In the genomic region with DNA sequence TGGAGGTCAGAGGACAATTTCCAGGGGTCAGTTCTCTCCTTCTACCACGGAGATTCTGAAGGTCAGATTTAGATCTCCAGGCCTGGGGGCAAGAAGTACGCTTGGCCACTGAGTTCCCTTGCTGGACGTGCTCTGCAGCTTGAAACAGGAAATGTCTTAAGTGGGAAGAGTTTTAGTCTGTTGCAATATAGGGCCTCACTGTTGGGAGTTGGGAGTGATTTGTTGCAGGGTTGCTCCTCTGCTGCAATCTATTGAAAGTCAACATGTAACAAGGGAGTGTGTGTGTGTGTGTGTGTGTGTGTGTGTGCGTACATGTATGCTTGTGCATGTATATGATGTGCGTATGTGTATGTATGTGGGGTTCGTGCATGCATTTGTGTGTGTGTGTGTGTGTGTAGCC, we compare ENCODE assay signal across 25 mouse cellular contexts.
DNase-seq lines count a peak whose midpoint lies in the region; ATAC-seq lines count a peak whose summit lies in the region.
"Had no signal": no experiment of that assay in that cellular context is flagged by ENCODE, and none has a peak within 500 bp of the region (broad histone marks: within the 10 kb centered on the region; RNA-seq: fewer than 3 reads in every experiment).

No protein-coding gene starts in this region.

- H3K9ac ChIP-seq in hindbrain, embryonic 14.5 days: no peak overlapping the region
- H3K9ac ChIP-seq: embryonic facial prominence, embryonic 12.5 days; forebrain, embryonic 13.5 days; forebrain, embryonic 15.5 days; forebrain, postnatal 0 days had no signal

- H3K4me3 ChIP-seq in heart, embryonic 10.5 days: no peak overlapping the region
- H3K4me3 ChIP-seq in hindbrain, embryonic 14.5 days (replicated peaks; ENCODE audit: low read length): no peak overlapping the region
- H3K4me3 ChIP-seq: embryonic facial prominence, embryonic 10.5 days; embryonic facial prominence, embryonic 12.5 days; forebrain, embryonic 13.5 days; forebrain, embryonic 15.5 days had no signal

- H3K4me1 ChIP-seq in heart, embryonic 10.5 days: no peaks in the 10 kb centered on the region; the same call in 1 of the 2 replicates
- H3K4me1 ChIP-seq in hindbrain, embryonic 14.5 days (replicated peaks; ENCODE audit: control insufficient read depth, insufficient read depth, low read length): no peaks in the 10 kb centered on the region
- H3K4me1 ChIP-seq: embryonic facial prominence, embryonic 12.5 days; forebrain, embryonic 13.5 days; forebrain, embryonic 15.5 days had no signal

- no peaks in the 10 kb centered on the region for H3K36me3 ChIP-seq in heart, embryonic 10.5 days
- H3K36me3 ChIP-seq in hindbrain, embryonic 14.5 days (replicated peaks; ENCODE audit: control insufficient read depth, insufficient read depth): no peaks in the 10 kb centered on the region
- H3K36me3 ChIP-seq: embryonic facial prominence, embryonic 10.5 days; embryonic facial prominence, embryonic 12.5 days; forebrain, embryonic 15.5 days; G1E had no signal

- WGBS in heart, embryonic 10.5 days: 67% methylated on average over 6 of the region's 6 CpGs
- 90% methylated on average over 6 of the region's 6 CpGs for WGBS in hindbrain, embryonic 14.5 days

- peak; percentile 55 for DNase-seq in heart, adult 11 months
- no peak for DNase-seq in heart, embryonic 10.5 days (ENCODE audit: low spot score)
- DNase-seq in 416B (ENCODE audit: low read depth): peak; percentile 16
- no peak for DNase-seq in gastrocnemius, postnatal 4 days (ENCODE audit: low spot score in 2 of 2)
- DNase-seq in hindbrain, embryonic 14.5 days (ENCODE audit: low spot score): no peak
- DNase-seq: adrenal gland, adult 8-10 months; adrenal gland, postnatal 14 days; adrenal gland, postnatal 36 days; B cell, adult 2 months; cerebellum, adult 11-12 months; cerebellum, adult 2 months; cerebellum, adult 9-10 months; cerebellum, postnatal 10 days; cerebellum, postnatal 25 days; forebrain, postnatal 0 days had no signal

- H3K9me3 ChIP-seq in heart, embryonic 10.5 days: no peaks in the 10 kb centered on the region
- H3K9me3 ChIP-seq in hindbrain, embryonic 14.5 days (ENCODE audit: control insufficient read depth, low read length): no peaks in the 10 kb centered on the region
- H3K9me3 ChIP-seq: embryonic facial prominence, embryonic 10.5 days; embryonic facial prominence, embryonic 12.5 days; forebrain, embryonic 13.5 days; forebrain, embryonic 15.5 days; G1E had no signal

- H3K27me3 ChIP-seq in heart, embryonic 10.5 days (ENCODE audit: insufficient read depth, poor library complexity, severe bottlenecking): no peaks in the 10 kb centered on the region
- H3K27me3 ChIP-seq in hindbrain, embryonic 14.5 days (ENCODE audit: control insufficient read depth, insufficient read depth, low read length): no peaks in the 10 kb centered on the region
- H3K27me3 ChIP-seq: CH12.LX; embryonic facial prominence, embryonic 12.5 days; forebrain, embryonic 13.5 days; forebrain, embryonic 15.5 days; Patski had no signal

- H3K27ac ChIP-seq in heart, embryonic 10.5 days: no peak overlapping the region
- H3K27ac ChIP-seq in hindbrain, embryonic 14.5 days: no peak overlapping the region
- H3K27ac ChIP-seq: embryonic facial prominence, embryonic 10.5 days; embryonic facial prominence, embryonic 12.5 days; forebrain, embryonic 13.5 days; forebrain, embryonic 15.5 days had no signal

- H3K4me2 ChIP-seq in hindbrain, embryonic 14.5 days (replicated peaks): no peak overlapping the region
- H3K4me2 ChIP-seq: embryonic facial prominence, embryonic 12.5 days; forebrain, embryonic 13.5 days; forebrain, embryonic 15.5 days had no signal

- ATAC-seq in granulocyte monocyte progenitor cell, adult 5-6 weeks (replicated peaks; ENCODE audit: poor library complexity, severe bottlenecking): peak; percentile 70
- ATAC-seq in hindbrain, embryonic 14.5 days (ENCODE audit: low FRiP score): no peak
- ATAC-seq: activated CD4-positive, CD25-positive, alpha-beta regulatory T cell, adult 4 months; CD4-positive, CD25-positive, alpha-beta regulatory T cell, adult 4 months; forebrain, embryonic 13.5 days; forebrain, embryonic 15.5 days; forebrain, postnatal 0 days; Patski had no signal

Comparison
In these comparisons a context has a peak if more than half of its experiments do, and no peak if none do; other contexts are left out.
1. DNase-seq: peak in heart, adult 11 months (single experiment) and 416B (single experiment); none in heart, embryonic 10.5 days (single experiment), gastrocnemius, postnatal 4 days (0 of 2) and hindbrain, embryonic 14.5 days (single experiment).